Mouse (Mus musculus): ENCODE results near the gene Gbf1. TPM values are rescaled to one million over a fixed set of nuclear protein-coding genes. Genes with fewer than 3 reads are reported as not detected.

The Gbf1 gene
- total RNA-seq, 2 experiments from 2014 or later: 100 TPM

DNA sequence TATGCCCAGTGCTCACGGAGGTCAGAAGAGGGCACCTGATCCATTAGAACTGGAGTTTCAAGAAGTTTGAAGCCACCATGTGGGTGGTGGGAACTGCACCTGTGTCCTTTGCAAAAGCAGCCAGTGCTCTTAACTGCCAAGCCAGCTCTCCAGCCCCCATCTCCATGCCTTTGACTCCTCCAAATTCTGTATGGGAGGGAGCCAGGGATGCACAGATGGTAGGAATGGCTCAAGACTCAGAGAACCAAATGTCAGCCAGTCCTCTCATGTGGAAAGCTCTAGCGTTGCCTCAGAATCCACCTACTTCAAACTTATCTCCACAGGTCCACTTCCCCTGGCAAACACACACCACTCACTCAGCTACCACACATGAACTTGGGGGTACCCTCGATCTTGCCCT, 181.6 kb downstream of the Gbf1 start:
- intact Hi-C loops (cut with DNase I): no loop called here
- no peak for DNase-seq (ENCODE audit: extremely low spot score in 1 of 2, low spot score in 2 of 2)

Other genes starting within 250 kb of the Gbf1 start
- 10 to 100 TPM; 22.9 to 24.6 TPM for gene Armh3, start 154.0 kb upstream of the Gbf1 start, total RNA-seq (2021)
- gene Hps6, start 149.0 kb upstream of the Gbf1 start, total RNA-seq (2021): 1 to 10 TPM; 3.3 to 4.7 TPM
- 10 to 100 TPM; 26.2 to 29.1 TPM for gene Pprc1, start 107.6 kb upstream of the Gbf1 start, total RNA-seq (2021)
- 100 to 1,000 TPM in 1 of 2 experiments, 10 to 100 TPM in 1; 99.7 to 101 TPM for gene Ldb1, start 107.3 kb upstream of the Gbf1 start, total RNA-seq (2021)
- gene Nolc1, start 76.6 kb upstream of the Gbf1 start, total RNA-seq (2021): 10 to 100 TPM; 34.6 to 37.3 TPM
- not detected for gene Elovl3, start 20.6 kb upstream of the Gbf1 start, total RNA-seq (2021)
- not detected for gene Pitx3, start 4.2 kb upstream of the Gbf1 start, total RNA-seq (2021)
- gene Nfkb2, start 151.8 kb downstream of the Gbf1 start, total RNA-seq (2021): 1 to 10 TPM; 2.0 to 2.4 TPM
- gene Psd, start 174.6 kb downstream of the Gbf1 start, total RNA-seq (2021): 100 to 1,000 TPM; 631 to 653 TPM
- gene Fbxl15, start 175.7 kb downstream of the Gbf1 start, total RNA-seq (2021): 10 to 100 TPM; 25.9 to 29.2 TPM
- 100 to 1,000 TPM; 183 to 200 TPM for gene Cuedc2, start 186.2 kb downstream of the Gbf1 start, total RNA-seq (2021)
- gene Mfsd13a, start 188.6 kb downstream of the Gbf1 start, total RNA-seq (2021): 10 to 100 TPM; 22.0 to 23.5 TPM
- gene 2310034G01Rik, start 197.8 kb downstream of the Gbf1 start, total RNA-seq (2021): under 1 TPM; 0.77 to 0.99 TPM
- gene Actr1a, start 243.2 kb downstream of the Gbf1 start, total RNA-seq (2021): 100 to 1,000 TPM; 257 to 271 TPM
- 10 to 100 TPM; 16.7 to 18.8 TPM for gene Sufu, start 244.4 kb downstream of the Gbf1 start, total RNA-seq (2021)

Measured in left cerebral cortex, postnatal 10 days (tissue).